Mouse (Mus musculus) liver, embryonic 14.5 days (tissue): Measurements from ENCODE around the gene Tead2.

Source experiments
- CTCF ChIP-seq: IDR thresholded peaks from 2 replicates; pipeline ENCODE4 v1.5.1; 2016; ENCODE audit warnings: antibody characterized with exemption, low read depth, control low read depth
- EP300 ChIP-seq: IDR thresholded peaks from 2 replicates; pipeline ENCODE4 v1.6.1; 2016; ENCODE audit warnings: antibody characterized with exemption, low read depth

- no peak for TF ChIP-seq CTCF
- TF ChIP-seq EP300 = no peak
Observed at GRCm38 (mm10) chr7:45166950-45167401, 48.6 kb upstream of the Tead2 start.
